Mouse (Mus musculus) midbrain, postnatal 0 days (tissue): Measurements from ENCODE around the gene Ntrk1. TPM values are rescaled to one million over a fixed set of nuclear protein-coding genes. Genes with fewer than 3 reads are reported as not detected.
A peak's percentile ranks its signal among the peaks of the same experiment; 100 is the strongest.

ENCODE experiments used
- ATAC-seq: fragments of 200-750 bp; cut with Nextera tagmentation; 2 replicates; pipeline ENCODE4 v1.8.0; 2017; ENCODE audit warnings: moderate number of reproducible peaks, mild to moderate bottlenecking, moderate TSS enrichment, moderate library complexity; ENCODE audit not compliant: low FRiP score
- DNase-seq: peaks from one replicate; pipeline ENCODE4 v3.0.0-alpha.2; 2015; ENCODE audit warnings: low spot score
- H3K27ac ChIP-seq: fragments of 300-500 bp; sonication (generic); 2 replicates; pipeline ENCODE4 v1.5.1; 2014; ENCODE audit warnings: low read depth, mild to moderate bottlenecking, low read length, mixed read lengths
- H3K27me3 ChIP-seq: fragments of 300-500 bp; sonication (generic); 2 replicates; pipeline ENCODE4 v1.6.1; 2014; ENCODE audit warnings: low read length, control low read depth, mixed read lengths; ENCODE audit not compliant: insufficient read depth
- H3K36me3 ChIP-seq: fragments of 300-500 bp; sonication (generic); 2 replicates; pipeline ENCODE4 v1.6.1; 2014; ENCODE audit warnings: low read length, control low read depth, mixed read lengths; ENCODE audit not compliant: insufficient read depth
- H3K4me1 ChIP-seq: fragments of 300-500 bp; sonication (generic); 2 replicates; pipeline ENCODE4 v1.6.1; 2014; ENCODE audit warnings: mild to moderate bottlenecking, control low read depth, antibody characterized with exemption, low read length, mixed read lengths; ENCODE audit not compliant: insufficient read depth
- H3K4me2 ChIP-seq: fragments of 300-500 bp; sonication (generic); 2 replicates; pipeline ENCODE4 v1.6.1; 2014; ENCODE audit warnings: low read depth, mild to moderate bottlenecking, low read length, mixed read lengths; ENCODE audit not compliant: poor library complexity, severe bottlenecking
- H3K4me3 ChIP-seq: fragments of 300-500 bp; sonication (generic); 2 replicates; pipeline ENCODE4 v1.5.1; 2014; ENCODE audit warnings: low read depth, mild to moderate bottlenecking, low read length, moderate library complexity
- H3K9ac ChIP-seq: fragments of 300-500 bp; sonication (generic); replicated peaks from 2 replicates; pipeline ENCODE4 v1.6.1; 2014; ENCODE audit warnings: mild to moderate bottlenecking, low read length, moderate library complexity, mixed read lengths; ENCODE audit not compliant: poor library complexity, severe bottlenecking
- H3K9me3 ChIP-seq: fragments of 300-500 bp; sonication (generic); 2 replicates; pipeline ENCODE4 v1.6.1; 2016; ENCODE audit warnings: low read length, control low read depth
- CTCF ChIP-seq: IDR thresholded peaks from 2 replicates; pipeline ENCODE4 v1.5.1; 2016; ENCODE audit warnings: antibody characterized with exemption, mild to moderate bottlenecking
- WGBS: fragments of 180-500 bp; shearing (Covaris S2); extraction: QIAGEN DNeasy Blood & Tissue Kit; methylation state at CpG from one replicate; pipeline ENCODE4 v1.1.7; 2014; 5-methylcytosine and 5-hydroxymethylcytosine counted together
- polyA plus RNA-seq: library from polyadenylated mRNA; unstranded; fragments of >200 nt; fragmentation: Nextera tagmentation; extraction: Ambion mirVana; gene quantifications from 2 replicates; pipeline ENCODE4 v1.2.1, GENCODE M21; 2015
- total RNA-seq: library from RNA; depleted of rRNA; stranded (reverse); fragments of >200 nt; gene quantifications from 2 replicates; pipeline ENCODE4 v1.2.3, GENCODE M21; 2014

Gene Ntrk1
- total and polyA plus RNA-seq, 2 experiments from 2014 or later: 1.8 to 2.4 TPM

GRCm38 (mm10) chr3:87795336-87796277 lies 645 bp upstream of the Ntrk1 start:
- H3K27ac ChIP-seq: no peak overlapping the region
- H3K27me3 ChIP-seq: peaks cover 80% of the 10 kb centered on the region
- no peaks in the 10 kb centered on the region for H3K9me3 ChIP-seq
- 0 out of 2 replicates have a peak, but pooled peaks cover 4% of the 10 kb centered on the region for H3K4me1 ChIP-seq
- peak overlapping the region; percentile 28 for H3K4me3 ChIP-seq
- TF ChIP-seq CTCF: peak; percentile 81
- peak; percentile 74 for DNase-seq
- H3K9ac ChIP-seq: no peak overlapping the region
- WGBS: 15% methylated on average over 33 of the region's 33 CpGs
- no peak; the same call in 1 of the 2 replicates for ATAC-seq
- H3K4me2 ChIP-seq: peak overlapping the region; percentile 43
- H3K36me3 ChIP-seq: no peaks in the 10 kb centered on the region

DNA sequence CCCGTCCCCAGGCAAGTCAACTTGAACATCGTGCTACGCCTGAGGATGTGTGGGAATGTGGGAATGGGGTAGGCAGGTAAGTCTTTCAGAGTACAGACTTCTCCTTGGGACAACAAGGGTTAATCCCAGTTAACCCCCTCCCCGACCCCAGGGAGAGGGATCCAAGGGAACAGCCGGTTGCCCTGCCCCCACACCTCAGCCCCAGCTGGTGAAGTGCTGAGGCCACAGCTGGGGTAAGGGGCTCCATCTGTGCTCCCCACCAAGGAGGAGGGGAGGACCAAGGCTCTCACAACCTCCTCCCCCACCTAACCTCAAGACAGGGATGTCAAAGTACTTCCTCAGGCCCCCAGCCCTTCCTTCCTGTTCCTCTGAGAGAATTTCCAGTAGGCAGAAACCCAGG lies 5.2 kb downstream of the Ntrk1 start:
- DNase-seq (no peak), ATAC-seq (no peak)
- Histone ChIP-seq H3K4me2 (no peak overlapping the region), H3K4me1 (no peaks in the 10 kb centered on the region), H3K4me3 (no peak overlapping the region), H3K27me3 (peaks cover 38% of the 10 kb centered on the region), H3K9me3 (no peaks in the 10 kb centered on the region), H3K9ac (no peak overlapping the region), H3K36me3 (no peaks in the 10 kb centered on the region), H3K27ac (no peak overlapping the region)
- WGBS: 36% methylated on average over 5 of the region's 5 CpGs
- TF ChIP-seq CTCF: no peak

DNA sequence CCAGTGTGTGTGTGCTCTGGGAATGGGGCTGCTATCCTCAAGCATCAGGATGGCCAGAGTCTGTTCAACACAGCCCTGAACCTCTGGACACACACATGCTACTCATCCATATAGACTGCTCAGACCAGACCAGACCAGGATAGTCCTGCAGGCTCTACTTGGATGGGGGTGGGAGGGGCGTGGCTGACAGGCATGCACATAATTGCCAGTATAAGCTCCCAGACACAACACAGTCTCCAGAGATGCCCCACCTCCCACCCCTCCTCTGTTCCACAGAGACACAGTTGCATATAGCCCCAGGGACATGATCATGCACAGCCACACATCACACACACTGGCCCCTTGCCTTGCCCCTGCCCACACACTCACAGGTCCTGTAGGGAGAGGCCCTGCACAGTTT lies 5.7 kb downstream of the Ntrk1 start:
- WGBS: 75% methylated on average over 1 of the region's 1 CpGs

GRCm38 (mm10) chr3:87785626-87786214 lies 9.2 kb downstream of the Ntrk1 start:
- Histone ChIP-seq H3K4me3 (no peak overlapping the region), H3K27me3 (peaks cover under 1% of the 10 kb centered on the region; the same call in 1 of the 2 replicates), H3K4me1 (no peaks in the 10 kb centered on the region), H3K9ac (no peak overlapping the region), H3K27ac (no peak overlapping the region), H3K9me3 (no peaks in the 10 kb centered on the region), H3K4me2 (no peak overlapping the region), H3K36me3 (no peaks in the 10 kb centered on the region)
- TF ChIP-seq CTCF: no peak
- ATAC-seq (no peak), DNase-seq (no peak)
- 51% methylated on average over 6 of the region's 6 CpGs for WGBS

More for the DNA sequence above, 5.7 kb downstream of the Ntrk1 start:
- Histone ChIP-seq H3K9ac (no peak overlapping the region), H3K9me3 (no peaks in the 10 kb centered on the region), H3K27ac (no peak overlapping the region), H3K4me3 (no peak overlapping the region), H3K27me3 (peaks cover 33% of the 10 kb centered on the region), H3K36me3 (no peaks in the 10 kb centered on the region), H3K4me1 (no peaks in the 10 kb centered on the region), H3K4me2 (no peak overlapping the region)
- no peak for DNase-seq
- no peak; the same call in 1 of the 2 replicates for ATAC-seq
- TF ChIP-seq CTCF: no peak

- Histone ChIP-seq H3K9me3 (no peaks in the 10 kb centered on the region), H3K36me3 (no peaks in the 10 kb centered on the region), H3K4me3 (no peak overlapping the region), H3K4me1 (no peaks in the 10 kb centered on the region), H3K9ac (no peak overlapping the region), H3K4me2 (no peak overlapping the region), H3K27ac (no peak overlapping the region), H3K27me3 (no peaks in the 10 kb centered on the region; the same call in 1 of the 2 replicates)
- ATAC-seq (no peak), DNase-seq (no peak)
- TF ChIP-seq CTCF: no peak
- WGBS: 82% methylated on average over 5 of the region's 5 CpGs
Measured at GRCm38 (mm10) chr3:87785156-87785555, 9.8 kb downstream of the Ntrk1 start.
